Mouse (Mus musculus) left cerebral cortex, postnatal 4 days (tissue): ENCODE measurements at regions not wholly inside any gene's neighbourhood (a gene's known extent, or its start where the extent isn't known, plus 50 kb on each side); places are given as distances from the start of the nearest gene placed in this dataset.
A peak's percentile ranks its signal among the peaks of the same experiment; 100 is the strongest.

Experiments
- DNase-seq: peaks from one replicate; pipeline ENCODE4 v3.0.0-alpha.2; 2022
- intact Hi-C: fragments of 180-260 bp; cut with DNase I; formaldehyde crosslinking; loops from one replicate; pipeline ENCODE4 v1.15.1; 2025

DNA sequence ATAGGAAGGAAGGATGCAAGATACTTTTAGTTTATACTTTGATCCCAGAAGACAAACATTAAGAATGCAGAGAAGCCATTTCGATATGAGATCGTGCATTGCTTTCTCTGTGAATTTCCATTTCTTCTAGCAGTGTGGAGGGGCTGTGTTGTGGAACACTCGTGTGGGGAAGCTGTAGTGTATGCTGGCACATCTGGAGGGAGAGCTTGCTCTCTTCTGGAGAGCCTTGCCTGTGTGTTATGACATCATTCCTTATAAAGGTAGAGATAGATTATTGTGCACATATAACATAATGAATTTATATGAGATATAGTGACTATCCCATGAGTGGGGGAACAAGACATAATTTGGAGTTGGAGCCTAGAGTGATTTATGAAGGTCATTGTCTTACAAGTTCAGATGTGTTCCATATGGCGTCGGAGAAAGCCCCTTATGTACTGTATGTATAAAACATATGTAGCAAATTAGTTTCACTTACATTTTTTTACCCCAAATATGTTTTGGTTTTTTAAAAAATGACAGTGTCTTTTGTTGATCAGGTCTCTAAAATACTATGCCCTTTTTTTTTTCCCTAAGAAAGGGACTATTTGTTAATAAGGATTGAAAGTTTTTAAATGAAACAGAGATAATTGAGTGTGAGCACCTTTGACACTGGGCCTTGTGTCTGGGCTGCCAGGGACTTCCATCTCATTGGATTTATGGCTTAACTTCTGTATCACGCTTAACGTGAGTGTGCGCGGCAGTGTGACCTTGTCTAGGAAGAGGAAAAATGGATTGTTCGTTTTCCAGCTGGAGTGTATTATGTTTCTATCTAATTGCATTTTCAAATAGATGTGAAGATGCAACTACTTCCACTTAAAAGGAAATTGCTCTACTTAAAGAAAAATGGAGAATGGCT is 230.8 kb downstream of the Papss1 start:
- intact Hi-C loops, result loop anchor here (10.0 kb wide), 1 partner anchor 51 kb away; no protein-coding TSS in a partner anchor
- DNase-seq, result no peak

DNA sequence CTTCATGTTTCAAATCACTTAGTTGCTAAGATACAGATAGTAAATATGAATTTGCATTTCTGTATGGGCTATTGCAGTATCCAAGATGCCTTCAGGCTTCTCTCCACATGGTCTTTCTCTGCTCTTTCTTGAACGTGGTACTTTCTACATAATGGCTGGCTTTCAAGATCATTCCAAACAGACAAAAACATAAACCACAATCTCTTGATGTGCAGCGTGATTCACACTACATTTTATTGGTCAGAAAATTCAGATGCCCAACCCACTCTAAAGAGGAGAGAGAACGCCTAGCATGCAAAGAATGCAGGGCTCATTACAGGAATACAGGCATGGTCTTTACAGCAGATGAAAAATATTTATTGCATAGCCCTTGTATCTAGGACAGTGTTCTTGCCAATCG is 235.2 kb downstream of the Papss1 start:
- no peak for DNase-seq
- intact Hi-C loops, result loop anchor here (10.0 kb wide), 1 partner anchor 55 kb away; no protein-coding TSS in a partner anchor

DNA sequence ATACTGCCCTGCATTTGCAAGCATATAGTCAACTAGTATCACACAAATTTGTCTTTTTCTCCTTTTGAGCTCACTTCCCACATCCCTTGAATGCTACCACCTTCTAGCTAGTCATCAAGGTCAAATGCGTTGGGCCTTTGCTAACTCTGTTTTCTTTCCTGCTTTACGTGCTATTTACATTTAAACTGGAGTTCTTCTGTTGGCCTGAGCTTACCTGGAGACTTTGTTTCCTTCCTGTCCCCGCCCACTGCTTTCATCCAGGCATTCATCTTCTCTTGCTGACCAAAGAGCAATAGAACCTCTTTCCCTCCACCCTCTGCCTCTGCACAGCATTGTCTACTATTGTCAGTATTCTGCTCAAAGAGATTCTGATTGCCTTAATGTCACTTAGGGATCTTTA is 237.0 kb downstream of the Papss1 start:
- DNase-seq, result no peak
- intact Hi-C loops, result no loop called here

DNA sequence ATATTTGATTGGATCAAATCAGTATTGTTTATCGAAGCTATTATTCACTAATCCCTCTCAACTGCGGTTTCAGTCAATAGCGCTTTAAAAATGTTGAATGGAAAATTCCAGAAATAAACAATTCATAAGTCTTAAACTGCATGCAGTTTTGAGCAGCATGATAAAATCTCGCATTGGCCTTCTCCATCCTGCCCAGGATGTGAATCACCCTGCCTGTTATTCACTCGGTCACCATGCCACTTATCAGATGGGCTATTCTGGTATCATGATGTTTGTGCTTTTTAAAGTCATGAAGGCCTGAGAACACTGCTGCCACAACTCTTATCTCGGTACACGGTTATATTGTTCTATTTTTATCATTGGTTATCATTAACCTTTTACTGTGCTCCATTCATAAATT is 238.3 kb downstream of the Papss1 start:
- intact Hi-C loops, result no loop called here
- DNase-seq, result no peak

DNA sequence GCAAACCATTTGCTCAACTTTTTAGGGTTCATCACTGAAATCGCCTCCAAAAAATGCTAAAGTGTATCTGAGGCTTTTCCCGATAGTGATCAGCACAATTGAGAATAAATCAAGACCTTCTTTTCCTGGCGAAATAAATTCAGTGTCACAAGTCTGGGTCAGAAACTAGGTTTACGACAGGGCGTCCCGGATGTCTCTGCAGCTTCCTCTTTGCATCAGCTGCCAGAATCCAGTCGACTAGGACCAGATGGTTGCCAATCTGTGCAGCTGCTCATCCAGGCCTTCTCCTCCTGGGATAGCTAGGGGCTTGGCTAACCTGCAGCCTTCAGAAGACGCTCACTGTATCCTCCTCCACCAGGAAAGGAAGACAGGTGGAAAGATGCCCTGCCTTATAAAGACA is 243.6 kb downstream of the Papss1 start:
- intact Hi-C loops, result no loop called here
- DNase-seq, result peak; percentile 40

DNA sequence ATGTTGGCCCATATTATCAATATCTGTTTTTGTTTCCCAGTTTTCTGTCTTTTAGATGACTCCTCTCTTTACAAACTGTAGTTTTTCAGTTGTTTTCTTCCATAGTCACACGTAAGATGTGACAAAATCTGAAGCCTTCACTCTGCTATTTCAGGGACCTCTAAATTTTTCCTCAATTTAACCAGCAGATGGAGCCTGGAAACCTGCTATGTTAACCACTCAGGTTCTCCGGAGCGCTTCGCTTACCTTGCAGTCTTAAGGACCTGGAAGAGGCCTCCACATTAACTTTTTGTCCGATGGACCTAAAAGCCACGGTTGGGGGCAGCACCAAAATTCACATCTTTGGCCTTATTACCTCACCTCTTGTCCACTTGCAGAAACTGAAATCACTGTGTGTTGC is 248.4 kb downstream of the Papss1 start:
- peak; percentile 2 for DNase-seq
- intact Hi-C loops, result loop anchor here (5.0 kb wide), 1 partner anchor 269 kb away; no protein-coding TSS in a partner anchor

DNA sequence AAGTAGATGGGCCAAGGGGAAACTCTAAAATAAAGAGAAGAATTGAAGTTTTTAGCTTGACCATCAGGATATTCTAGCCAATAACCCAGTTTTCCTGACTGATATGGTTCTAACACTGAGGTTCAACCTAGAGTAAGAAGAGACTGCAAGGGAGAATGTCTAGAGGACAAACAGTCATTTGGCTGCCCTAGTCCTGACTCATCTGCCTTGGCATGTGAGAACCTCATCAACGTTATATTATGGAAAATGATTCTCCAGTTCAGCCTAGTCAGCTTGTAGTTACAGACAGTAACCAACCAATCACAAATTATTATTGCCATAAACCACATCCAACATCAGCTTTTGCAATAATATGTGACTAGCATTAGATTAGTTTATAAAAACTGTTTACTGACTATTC is 254.2 kb downstream of the Papss1 start:
- intact Hi-C loops, result no loop called here
- DNase-seq, result no peak

DNA sequence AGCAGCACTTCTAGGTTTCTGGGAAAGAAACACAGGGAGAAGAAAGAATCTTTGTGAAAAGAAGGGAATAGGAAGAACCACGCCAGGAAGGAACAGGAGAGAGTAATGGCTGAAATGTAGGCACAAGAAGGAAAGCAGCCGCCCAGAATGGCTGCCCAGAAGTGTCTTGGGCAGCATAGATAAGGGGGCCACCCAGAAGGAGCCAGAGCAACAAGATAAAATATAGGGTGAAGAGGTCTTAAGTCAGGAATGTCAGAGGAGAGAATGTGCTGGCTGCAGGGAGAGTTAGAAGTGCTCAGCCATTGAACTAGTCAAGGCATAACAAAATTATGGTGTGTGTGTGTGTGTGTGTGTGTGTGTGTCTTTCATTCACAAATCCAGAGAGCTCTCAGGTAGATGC is 227.7 kb upstream of the Dkk2 start:
- DNase-seq, result no peak
- intact Hi-C loops, result no loop called here

DNA sequence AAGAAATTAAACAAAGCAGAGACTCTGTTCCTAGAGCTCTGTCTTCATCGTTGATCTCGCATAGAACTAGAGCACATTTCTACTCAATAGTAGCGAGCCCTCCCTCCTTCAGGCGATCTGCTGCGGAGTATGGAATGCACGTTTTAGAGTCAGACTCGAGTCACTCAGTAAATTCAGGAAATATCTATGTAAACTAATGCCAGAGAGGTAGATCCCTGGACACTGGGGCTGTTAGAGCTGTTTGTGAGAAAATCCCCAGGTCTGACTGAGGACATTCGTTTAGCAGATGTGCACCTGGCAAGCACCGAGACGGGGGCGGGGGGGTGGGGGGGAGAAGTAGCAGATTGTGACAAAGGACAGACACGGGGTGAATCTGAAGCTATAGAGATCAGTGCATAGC is 226.0 kb upstream of the Dkk2 start:
- no peak for DNase-seq
- intact Hi-C loops, result no loop called here

DNA sequence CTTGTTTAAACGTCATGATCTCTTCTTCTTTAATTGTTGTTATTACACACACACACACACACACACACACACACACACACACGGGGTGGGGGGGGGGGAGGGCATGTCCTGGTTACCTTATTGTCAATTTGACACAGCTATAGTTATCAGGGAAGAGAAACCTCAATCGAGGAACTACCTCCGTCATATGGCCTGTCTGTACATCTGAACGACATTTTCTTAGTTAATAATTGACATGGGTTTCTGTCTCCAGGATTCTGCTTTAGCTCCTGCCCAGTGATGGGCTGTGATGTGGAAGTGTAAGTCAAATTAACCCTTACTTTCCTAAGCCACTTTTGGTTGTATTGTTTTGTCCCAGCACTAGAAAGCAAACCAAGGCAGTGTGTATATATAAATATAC is 220.0 kb upstream of the Dkk2 start:
- no peak for DNase-seq
- intact Hi-C loops, result no loop called here

DNA sequence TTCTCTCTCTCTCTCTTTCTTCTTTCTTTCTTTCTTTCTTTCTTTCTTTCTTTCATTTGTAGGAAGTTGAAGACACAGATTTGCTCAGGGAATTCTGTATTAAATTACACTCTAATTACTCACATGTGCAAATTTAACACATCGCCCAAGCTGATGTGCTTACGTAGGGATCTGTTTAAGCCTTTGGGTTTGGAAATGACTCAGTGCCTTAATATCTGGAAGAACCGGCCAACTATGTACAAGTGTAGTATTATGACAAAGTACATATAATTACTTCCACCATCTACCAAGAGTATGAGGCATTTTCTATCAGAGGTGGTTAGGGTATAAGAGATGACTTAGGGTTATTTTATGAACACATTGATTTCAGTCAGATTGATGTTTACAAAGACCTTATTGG is 217.8 kb upstream of the Dkk2 start:
- intact Hi-C loops, result no loop called here
- no peak for DNase-seq

DNA sequence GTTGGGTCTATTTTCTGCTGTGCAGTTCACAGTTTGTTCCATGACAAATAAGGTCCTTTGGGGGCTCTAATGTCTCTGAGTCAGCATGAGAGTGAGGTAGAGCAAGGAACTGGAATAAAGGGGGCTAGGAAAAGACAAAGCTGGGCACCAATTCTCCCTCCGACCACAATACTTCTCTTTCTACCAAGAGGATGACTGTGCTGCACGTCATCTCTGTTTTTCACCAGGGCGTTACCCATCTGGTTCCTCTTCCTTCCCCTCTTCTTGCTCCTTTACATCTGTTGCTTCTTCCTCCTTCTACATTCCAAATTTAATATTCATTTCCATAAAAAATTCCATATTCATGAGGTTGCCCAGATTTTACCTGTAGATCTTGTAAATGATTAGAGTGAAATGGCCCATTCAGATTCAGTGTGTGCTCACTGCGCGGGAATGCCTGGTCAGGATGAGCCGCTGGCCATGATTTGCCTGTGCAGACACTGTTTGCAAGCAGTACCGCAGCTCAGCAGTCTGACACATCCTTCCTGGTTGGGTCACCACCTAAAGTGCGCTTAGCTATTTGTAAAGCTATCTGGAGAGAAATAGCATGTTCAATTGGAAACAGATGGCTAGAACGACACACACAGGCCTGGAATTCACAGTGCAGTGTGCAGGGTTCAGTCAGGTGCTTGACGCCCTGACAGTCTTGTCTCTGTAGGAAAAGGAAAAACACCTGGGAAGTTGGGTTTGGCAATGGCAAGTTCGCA is 216.7 kb upstream of the Dkk2 start:
- intact Hi-C loops, result no loop called here
- no peak for DNase-seq

DNA sequence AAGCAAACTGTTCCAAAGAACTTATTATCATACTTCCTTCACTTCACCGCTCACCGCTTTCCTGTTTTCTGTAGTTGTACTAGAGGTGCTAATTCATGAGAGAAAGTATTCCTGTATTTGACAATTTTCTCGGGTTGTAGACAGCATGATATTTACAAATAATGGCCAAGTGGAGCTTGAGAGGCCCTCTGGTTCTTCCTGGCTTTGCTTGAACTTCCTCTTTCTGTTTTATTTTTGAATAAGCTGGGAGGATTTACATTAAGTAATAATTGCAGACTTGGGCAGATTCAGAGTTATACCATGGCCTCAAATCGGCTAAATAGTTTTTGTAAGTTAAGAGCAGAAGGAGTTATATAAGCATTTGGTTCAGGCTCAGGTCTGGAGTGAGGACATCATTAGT is 215.8 kb upstream of the Dkk2 start:
- DNase-seq, result no peak
- intact Hi-C loops, result no loop called here

DNA sequence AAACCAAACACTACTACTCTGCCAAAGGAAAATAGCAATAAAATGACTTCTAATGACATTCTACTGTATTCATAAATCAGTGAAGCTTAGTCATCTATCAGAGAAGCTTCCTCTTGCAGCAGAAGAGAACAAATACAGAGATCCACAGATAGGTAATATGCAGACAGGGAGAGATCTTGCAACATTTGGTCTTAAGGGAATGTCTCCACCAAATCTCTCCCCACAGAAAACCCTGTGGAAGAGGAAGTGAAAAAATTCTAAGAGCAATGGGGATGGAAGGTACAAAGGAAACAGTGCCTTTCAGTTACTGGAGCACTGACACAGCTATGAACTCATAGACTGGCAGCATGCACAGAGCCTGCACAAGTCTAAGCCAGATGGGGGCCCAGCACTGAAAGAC is 202.4 kb upstream of the Dkk2 start:
- intact Hi-C loops, result no loop called here

DNA sequence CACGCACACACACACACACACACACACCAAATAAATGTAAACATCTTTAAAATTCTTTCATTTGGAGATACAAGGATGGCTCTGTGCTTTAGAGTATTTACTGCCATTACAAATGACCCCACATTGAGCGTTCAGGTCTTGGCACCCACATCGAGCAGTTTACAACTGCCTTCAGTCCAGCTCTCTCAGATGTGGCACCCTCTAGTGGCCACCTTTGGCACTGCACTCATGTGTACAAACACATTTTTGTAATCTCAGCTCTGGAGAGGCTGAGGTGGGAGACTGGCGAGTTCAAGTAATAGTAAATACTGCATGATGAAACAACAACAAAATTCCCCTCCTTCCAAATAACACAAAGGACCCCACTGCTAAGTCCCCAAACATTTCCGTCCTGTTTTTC is 198.6 kb upstream of the Dkk2 start:
- intact Hi-C loops, result no loop called here
- peak; percentile 22 for DNase-seq

More for the DNA sequence above, 202.4 kb upstream of the Dkk2 start:
- no peak for DNase-seq

DNA sequence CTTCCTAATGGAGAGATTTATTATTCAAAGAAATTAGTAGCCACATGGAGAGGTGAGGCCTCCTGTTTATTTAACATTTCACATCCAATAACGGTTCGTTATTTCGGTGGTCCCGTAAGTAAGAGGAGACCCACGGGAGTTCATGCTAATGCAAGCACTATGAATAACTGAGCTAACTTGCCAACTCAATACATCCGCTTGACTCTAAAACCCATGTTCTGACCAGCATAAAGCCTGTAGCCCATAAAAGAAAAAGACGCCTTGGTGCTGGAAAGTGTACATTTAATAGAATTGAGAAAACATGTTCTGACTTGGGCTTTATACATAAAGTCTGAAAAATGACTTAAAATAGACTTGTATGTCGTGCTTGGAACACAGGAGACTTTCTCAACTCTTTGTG is 198.1 kb upstream of the Dkk2 start:
- DNase-seq, result no peak
- intact Hi-C loops, result no loop called here

DNA sequence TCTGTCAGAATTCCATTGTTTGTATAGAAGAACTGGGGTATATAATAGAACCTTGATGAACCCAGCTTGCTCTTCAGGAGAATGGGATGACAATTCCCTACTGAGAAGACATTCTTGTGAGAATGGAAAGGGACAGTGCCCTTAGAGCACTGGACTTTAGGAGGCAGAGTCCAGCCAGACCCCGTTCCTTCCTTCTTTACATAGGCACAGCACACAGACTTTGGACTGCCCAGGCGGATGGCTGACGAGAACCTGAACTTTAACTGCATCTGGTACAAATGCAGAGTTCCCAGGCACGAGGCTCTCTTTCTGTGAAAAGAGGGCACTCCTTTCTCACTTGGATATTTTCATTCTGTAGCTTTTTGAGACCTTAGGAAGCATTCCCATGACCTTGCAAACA is 197.4 kb upstream of the Dkk2 start:
- intact Hi-C loops, result no loop called here
- DNase-seq, result no peak

DNA sequence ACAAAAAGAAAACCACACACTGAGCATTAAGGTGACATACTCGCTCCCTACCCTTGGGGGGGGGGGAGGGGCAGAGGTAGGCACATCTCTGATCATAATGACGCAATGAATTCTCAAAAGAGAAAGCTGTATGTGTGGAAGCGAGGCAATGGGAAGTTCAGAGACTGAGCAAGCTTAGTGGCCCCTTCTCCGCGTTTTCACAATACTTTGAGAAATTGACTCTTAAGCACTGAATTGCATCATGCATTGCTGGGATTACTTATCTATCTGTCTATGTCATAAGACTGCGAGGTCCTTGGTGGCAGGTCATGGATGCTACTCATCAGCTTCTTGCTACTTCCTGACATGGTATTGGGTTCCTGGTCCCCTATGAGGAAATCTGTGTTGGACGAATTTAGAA is 193.2 kb upstream of the Dkk2 start:
- intact Hi-C loops, result no loop called here
- no peak for DNase-seq

DNA sequence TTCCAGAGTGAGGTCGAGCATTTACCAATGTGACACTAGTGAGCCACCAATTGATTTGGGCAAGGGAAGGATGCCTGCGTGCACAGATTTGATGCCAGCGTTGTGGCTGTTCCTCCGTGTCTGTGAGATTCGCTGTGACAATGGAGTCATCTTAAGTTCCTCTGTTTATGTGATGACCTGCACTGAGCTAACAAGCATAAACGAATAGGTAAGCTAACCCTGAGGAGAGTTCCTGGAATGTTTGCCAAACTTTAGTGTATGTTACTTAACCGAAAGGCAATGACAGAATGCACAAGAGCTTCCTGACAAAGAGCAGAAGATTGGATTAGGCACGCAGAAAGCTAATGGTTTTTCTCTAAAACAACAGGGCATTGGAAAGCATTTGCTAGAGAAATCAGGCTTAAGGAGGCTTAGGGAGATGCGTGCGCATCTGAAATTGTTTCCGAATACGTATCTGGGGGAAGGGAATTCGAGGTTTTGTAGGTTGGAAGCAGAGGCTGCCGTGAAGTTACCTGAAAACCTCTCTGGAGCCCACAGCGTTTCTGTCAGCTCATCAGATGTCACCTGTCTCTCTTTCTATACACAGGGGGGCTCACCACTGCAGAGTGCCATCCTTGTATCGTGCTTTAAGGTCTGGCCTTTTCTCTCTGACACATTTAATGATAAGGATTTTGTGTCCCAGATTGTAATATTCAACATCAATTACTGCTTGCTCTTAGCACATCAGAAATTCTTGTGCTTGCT is 191.9 kb upstream of the Dkk2 start:
- DNase-seq, result no peak
- intact Hi-C loops, result no loop called here

DNA sequence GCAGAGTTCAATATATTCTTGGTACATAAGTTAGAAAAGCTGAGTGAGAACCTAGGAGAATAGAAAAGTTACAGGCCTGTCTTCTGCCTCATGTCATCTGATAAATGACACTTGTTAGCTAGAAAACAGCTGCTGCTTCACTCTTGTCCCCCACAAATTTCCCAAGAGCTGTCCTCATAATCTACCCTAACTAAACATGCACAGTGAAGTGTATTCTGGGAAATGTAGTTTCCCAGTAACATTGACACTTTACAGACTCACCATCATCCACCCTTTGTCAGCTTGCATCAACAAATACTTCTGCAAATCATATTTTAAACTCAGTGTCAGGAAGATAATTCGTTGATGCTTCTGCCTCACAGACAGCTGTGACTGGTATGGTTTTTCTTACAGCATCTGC is 190.0 kb upstream of the Dkk2 start:
- DNase-seq, result no peak
- intact Hi-C loops, result no loop called here

DNA sequence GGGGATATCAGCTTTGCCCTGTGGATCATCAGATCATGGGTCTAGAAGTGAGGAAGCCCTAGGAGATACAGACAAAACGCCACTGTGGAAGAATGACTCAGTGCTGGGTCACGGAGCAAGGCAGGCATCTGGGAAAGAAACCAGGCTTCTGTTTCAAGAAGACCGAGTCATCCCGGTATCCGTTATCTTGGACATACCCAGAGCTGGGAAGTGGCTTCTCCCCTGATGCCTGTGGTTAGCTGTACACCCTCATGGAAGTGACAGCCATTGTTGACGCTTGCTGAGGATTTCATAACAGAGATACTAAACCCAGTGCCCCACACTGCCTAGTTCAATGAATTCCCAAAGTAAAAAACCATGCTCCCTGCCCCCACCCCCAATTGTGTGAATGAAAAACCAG is 171.6 kb upstream of the Dkk2 start:
- DNase-seq, result no peak
- intact Hi-C loops, result no loop called here
